Mouse (Mus musculus) CH12F3 (cell line): ENCODE results near the gene Mamld1.

ENCODE experiments used
- in situ Hi-C: fragments of 300-500 bp; cut with MboI; formaldehyde crosslinking; loops from 2 replicates; pipeline ENCODE4 v1.14.3; 2020; ENCODE audit warnings: low sequenced_read_pairs

The Mamld1 gene

GRCm38 (mm10) chrX:71131464-71131863, 81.4 kb downstream of the Mamld1 start:
- in situ Hi-C loops = no loop called here

- in situ Hi-C loops = no loop called here
These were observed 91.3 kb downstream of the Mamld1 start for GRCm38 (mm10) chrX:71141390-71141789.

GRCm38 (mm10) chrX:71149441-71150050, 99.5 kb downstream of the Mamld1 start:
- in situ Hi-C loops = no loop called here

GRCm38 (mm10) chrX:71150551-71151001, 100.5 kb downstream of the Mamld1 start:
- in situ Hi-C loops = no loop called here

DNA sequence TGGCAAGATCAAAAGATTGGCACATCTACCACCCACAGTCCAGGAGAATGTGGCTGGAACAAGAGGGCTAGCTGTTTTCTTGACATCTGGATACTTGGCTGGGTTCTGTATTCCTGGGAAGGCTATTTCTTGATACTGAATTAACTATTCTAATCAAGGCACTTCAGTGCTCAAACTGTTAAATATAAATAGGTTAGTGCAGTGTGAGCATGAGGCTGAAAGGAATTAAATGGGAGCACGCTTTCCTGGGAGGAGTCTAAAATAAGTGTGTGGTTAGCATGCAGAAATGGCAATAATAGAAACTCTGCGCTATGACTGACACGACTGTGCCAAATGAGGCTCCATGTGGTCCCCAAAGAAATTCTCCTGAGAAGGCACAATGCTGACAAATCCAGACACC, 131.5 kb downstream of the Mamld1 start:
- in situ Hi-C loops = no loop called here

- in situ Hi-C loops = no loop called here
These were observed 133.6 kb downstream of the Mamld1 start for GRCm38 (mm10) chrX:71183671-71184070.

DNA sequence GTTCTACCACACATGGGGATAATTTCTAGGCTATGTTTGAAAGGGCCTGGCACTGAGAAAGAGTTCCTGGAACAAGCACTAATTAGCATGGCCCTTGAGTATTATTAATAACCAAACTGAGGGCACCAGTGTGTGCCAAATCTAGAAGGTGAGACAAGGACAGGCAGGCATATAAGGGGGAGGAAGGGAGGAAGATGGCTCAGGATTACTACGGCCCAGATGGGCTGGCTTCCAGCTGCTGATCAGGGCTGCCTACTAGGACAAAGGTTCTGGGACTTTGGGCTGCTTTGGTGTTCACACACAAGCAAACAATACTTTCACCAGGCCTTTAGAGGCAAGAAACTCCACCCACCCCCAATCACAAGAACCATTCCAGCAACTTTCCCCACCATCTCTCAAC, 136.3 kb downstream of the Mamld1 start:
- in situ Hi-C loops = no loop called here

- in situ Hi-C loops = no loop called here
These were observed 154.7 kb downstream of the Mamld1 start for GRCm38 (mm10) chrX:71204776-71205175.
